Mouse (Mus musculus) gastrocnemius, postnatal 10 days (tissue): ENCODE data around the gene Cmtm3. TPM values are rescaled to one million over a fixed set of nuclear protein-coding genes. Genes with fewer than 3 reads are reported as not detected.
"Not testable (repeated sequence)": the region's sequence is repeated elsewhere in the genome, so short reads cannot be mapped to it uniquely, and the experiment has no call there.

Experiments
- DNase-seq: peaks from one replicate; pipeline ENCODE4 v3.0.0; 2021; ENCODE audit warnings: mixed read lengths
- long read RNA-seq, 2 experiments: library from polyadenylated mRNA; stranded (forward); transcript quantifications; one replicate each; pipeline ENCODE4 v2.0.0; 2021
- total RNA-seq, 2 experiments: library from RNA; stranded (reverse); gene quantifications; 2 replicates each; pipeline ENCODE4 v1.2.3; 2021

Cmtm3 gene
- total RNA-seq: 10 to 100 TPM; 27.4 to 38.9 TPM
- long read RNA-seq, experiment 1, transcript Cmtm3-201 (5 exons, 1,616 nt): major isoform, 17 of 23 reads
- long read RNA-seq, experiment 1, partial matches to known transcripts: 0 of 23 reads
- long read RNA-seq, experiment 1, other reads (novel, unspliced or antisense): 6 of 23 reads
- long read RNA-seq, experiment 2, transcript Cmtm3-201 (5 exons, 1,616 nt): major isoform, 10 of 16 reads
- long read RNA-seq, experiment 2, partial matches to known transcripts: 1 of 16 reads
- long read RNA-seq, experiment 2, other reads (novel, unspliced or antisense): 5 of 16 reads

- no peak for DNase-seq
These were observed at the start of gene Cmtm3 for GRCm38 (mm10) chr8:104339229-104339982. Gene Cmtm3, plus strand, starts transcription at chr8:104339410.

GRCm38 (mm10) chr8:104293081-104293480, 46.1 kb upstream of the Cmtm3 start, which contains the start of gene Cmtm2a:
Gene Cmtm2a, minus strand, starts transcription at chr8:104293181.
- DNase-seq: not testable (repeated sequence)

GRCm38 (mm10) chr8:104294396-104294795, 44.8 kb upstream of the Cmtm3 start:
- DNase-seq: no peak

GRCm38 (mm10) chr8:104301577-104301976, 37.6 kb upstream of the Cmtm3 start:
- DNase-seq: not testable (repeated sequence)

GRCm38 (mm10) chr8:104302536-104302935, 36.7 kb upstream of the Cmtm3 start:
- not testable (repeated sequence) for DNase-seq

- DNase-seq: no peak
These were observed 34.2 kb upstream of the Cmtm3 start for GRCm38 (mm10) chr8:104304962-104305361.

GRCm38 (mm10) chr8:104308341-104308740, 30.9 kb upstream of the Cmtm3 start:
- DNase-seq: not testable (repeated sequence)

GRCm38 (mm10) chr8:104309441-104310155, 29.6 kb upstream of the Cmtm3 start, which contains the start of the genes Gm45711 and Cmtm1:
Gene Gm45711, minus strand, starts transcription at chr8:104310081.
Gene Cmtm1, minus strand, starts transcription at chr8:104310145.
- DNase-seq: peak; percentile 63

GRCm38 (mm10) chr8:104312023-104312422, 27.2 kb upstream of the Cmtm3 start:
- not testable (repeated sequence) for DNase-seq

- no peak for DNase-seq
These were observed 25.9 kb upstream of the Cmtm3 start for GRCm38 (mm10) chr8:104313311-104313710.

- not testable (repeated sequence) for DNase-seq
These were observed 17.9 kb upstream of the Cmtm3 start, which contains the start of gene Gm11020 for GRCm38 (mm10) chr8:104321267-104321666. Gene Gm11020, plus strand, starts transcription at chr8:104321567.

GRCm38 (mm10) chr8:104321930-104322329, 17.3 kb upstream of the Cmtm3 start, which contains the start of gene Cmtm2b:
Gene Cmtm2b, plus strand, starts transcription at chr8:104322230.
- DNase-seq: not testable (repeated sequence)

GRCm38 (mm10) chr8:104332665-104333631, 6.3 kb upstream of the Cmtm3 start:
- no peak for DNase-seq

- DNase-seq: no peak
These were observed 5.4 kb upstream of the Cmtm3 start for GRCm38 (mm10) chr8:104333786-104334185.

- DNase-seq: no peak
These were observed 5.0 kb upstream of the Cmtm3 start for GRCm38 (mm10) chr8:104334196-104334595.

GRCm38 (mm10) chr8:104336806-104337205, 2.4 kb upstream of the Cmtm3 start:
- DNase-seq: no peak

- no peak for DNase-seq
These were observed 1.3 kb upstream of the Cmtm3 start for GRCm38 (mm10) chr8:104337890-104338289.

GRCm38 (mm10) chr8:104339983-104340232, 698 bp downstream of the Cmtm3 start:
- DNase-seq: no peak

GRCm38 (mm10) chr8:104340233-104341105, 1.3 kb downstream of the Cmtm3 start:
- DNase-seq: peak; percentile 80

GRCm38 (mm10) chr8:104341106-104341561, 1.9 kb downstream of the Cmtm3 start:
- DNase-seq: peak; percentile 78
